Mouse (Mus musculus): ENCODE measurements around the gene Tpcn2. TPM values are rescaled to one million over a fixed set of nuclear protein-coding genes. Genes with fewer than 3 reads are reported as not detected.

Gene Tpcn2
- polyA plus RNA-seq, 1 experiment from 2014 or later: 9.1 TPM

- peaks cover 26% of the 10 kb centered on the region for H3K4me1 ChIP-seq
- no peaks in the 10 kb centered on the region for H3K27me3 ChIP-seq (replicated peaks)
- no peaks in the 10 kb centered on the region for H3K36me3 ChIP-seq
- H3K9me3 ChIP-seq: no peaks in the 10 kb centered on the region
- 82% methylated on average over 6 of the region's 6 CpGs for WGBS
- ATAC-seq (ENCODE audit: insufficient read depth, low FRiP score, low read depth): no peak
- H3K27ac ChIP-seq: no peak overlapping the region
- no peak overlapping the region for H3K4me3 ChIP-seq (replicated peaks)
- H3K4me2 ChIP-seq: no peak overlapping the region
- H3K9ac ChIP-seq: no peak overlapping the region
Measured at GRCm38 (mm10) chr7:145192836-145193235, 91.0 kb downstream of the Tpcn2 start.

- Histone ChIP-seq H3K27ac (no peak overlapping the region), H3K4me3 (replicated peaks) (no peak overlapping the region), H3K9ac (no peak overlapping the region)
Measured at GRCm38 (mm10) chr7:145190520-145190919, 93.3 kb downstream of the Tpcn2 start.

GRCm38 (mm10) chr7:145189342-145189741 lies 94.5 kb downstream of the Tpcn2 start:
- Histone ChIP-seq H3K4me2 (no peak overlapping the region), H3K4me3 (replicated peaks) (no peak overlapping the region), H3K27ac (no peak overlapping the region), H3K27me3 (replicated peaks) (no peaks in the 10 kb centered on the region), H3K4me1 (peaks cover 2% of the 10 kb centered on the region; the same call in 1 of the 2 replicates), H3K9me3 (no peaks in the 10 kb centered on the region), H3K36me3 (no peaks in the 10 kb centered on the region), H3K9ac (no peak overlapping the region)
- WGBS: 45% methylated on average over 8 of the region's 8 CpGs
- no peak for ATAC-seq (ENCODE audit: insufficient read depth, low FRiP score, low read depth)

More at GRCm38 (mm10) chr7:145190520-145190919, 93.3 kb downstream of the Tpcn2 start:
- H3K27me3 ChIP-seq (replicated peaks): no peaks in the 10 kb centered on the region
- H3K4me1 ChIP-seq: peaks cover 13% of the 10 kb centered on the region
- H3K4me2 ChIP-seq: no peak overlapping the region
- H3K36me3 ChIP-seq: no peaks in the 10 kb centered on the region
- H3K9me3 ChIP-seq: no peaks in the 10 kb centered on the region
- ATAC-seq (ENCODE audit: insufficient read depth, low FRiP score, low read depth): no peak

DNA sequence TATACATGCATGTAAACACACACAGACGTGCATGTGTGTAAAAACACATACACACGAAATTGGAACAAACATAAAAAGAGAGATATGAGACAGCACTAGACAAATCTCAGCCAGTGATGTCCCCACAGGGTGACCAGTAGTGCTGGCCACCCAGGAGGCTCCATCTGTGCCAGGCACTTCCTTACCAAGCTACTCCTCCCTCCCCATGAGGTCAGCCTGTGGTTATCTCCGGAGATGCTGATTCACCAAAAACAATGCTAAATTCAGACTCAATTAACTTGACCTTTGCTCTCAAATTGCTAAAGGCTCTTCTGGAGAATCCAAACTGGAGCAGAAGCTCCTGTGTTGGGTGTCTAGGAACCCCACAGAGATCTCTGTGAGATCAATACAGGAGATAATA lies 96.0 kb downstream of the Tpcn2 start:
- no peak for ATAC-seq (ENCODE audit: insufficient read depth, low FRiP score, low read depth)
- Histone ChIP-seq H3K36me3 (no peaks in the 10 kb centered on the region), H3K4me3 (replicated peaks) (no peak overlapping the region), H3K27me3 (replicated peaks) (no peaks in the 10 kb centered on the region), H3K27ac (no peak overlapping the region), H3K9me3 (no peaks in the 10 kb centered on the region), H3K9ac (no peak overlapping the region), H3K4me2 (no peak overlapping the region), H3K4me1 (no peaks in the 10 kb centered on the region)
- 51% methylated on average over 3 of the region's 3 CpGs for WGBS

GRCm38 (mm10) chr7:145182388-145182787 lies 101.4 kb downstream of the Tpcn2 start:
- no peak overlapping the region for H3K4me3 ChIP-seq (replicated peaks)

DNA sequence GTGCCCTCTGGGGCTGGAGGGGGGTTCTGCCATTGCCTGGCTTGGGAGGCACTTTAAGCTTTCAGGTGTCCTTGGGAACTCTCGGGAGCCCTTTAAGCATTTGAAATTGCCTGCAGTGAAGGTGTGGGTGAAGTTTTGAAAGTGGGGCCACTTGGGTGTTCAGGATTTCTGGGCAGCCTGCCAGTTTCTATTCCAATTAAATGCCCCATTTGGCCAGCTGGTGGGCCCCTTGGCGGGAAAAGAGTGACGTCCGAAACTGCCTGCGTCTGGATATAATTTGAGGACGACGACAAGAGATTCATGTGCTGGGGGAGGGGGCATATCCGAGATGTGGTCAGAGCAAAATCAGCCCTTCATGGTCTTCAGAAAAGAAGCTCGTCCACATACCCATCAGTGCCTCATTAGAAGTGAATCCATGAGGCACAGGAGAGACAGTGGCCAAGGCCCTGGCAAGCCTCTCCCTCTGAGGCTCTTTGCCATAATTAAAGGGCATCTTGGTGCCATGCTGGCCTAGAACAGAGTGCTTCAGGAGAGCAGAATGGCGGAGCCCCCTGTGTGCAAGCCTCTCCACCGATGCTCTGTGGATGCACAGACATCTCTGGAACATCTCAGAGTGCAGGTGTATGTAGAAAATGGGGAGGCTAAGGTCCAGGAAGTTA lies 102.3 kb downstream of the Tpcn2 start:
- Histone ChIP-seq H3K4me3 (replicated peaks) (no peak overlapping the region), H3K27me3 (replicated peaks) (no peaks in the 10 kb centered on the region), H3K9me3 (no peaks in the 10 kb centered on the region), H3K4me1 (peaks cover 8% of the 10 kb centered on the region; the same call in 1 of the 2 replicates), H3K4me2 (no peak overlapping the region), H3K27ac (no peak overlapping the region), H3K36me3 (no peaks in the 10 kb centered on the region), H3K9ac (no peak overlapping the region)
- 51% methylated on average over 11 of the region's 11 CpGs for WGBS
- no peak for ATAC-seq (ENCODE audit: insufficient read depth, low FRiP score, low read depth)

More at GRCm38 (mm10) chr7:145182388-145182787, 101.4 kb downstream of the Tpcn2 start:
- Histone ChIP-seq H3K9ac (no peak overlapping the region), H3K4me2 (no peak overlapping the region), H3K4me1 (peaks cover 8% of the 10 kb centered on the region; the same call in 1 of the 2 replicates), H3K27ac (no peak overlapping the region), H3K27me3 (replicated peaks) (no peaks in the 10 kb centered on the region), H3K36me3 (no peaks in the 10 kb centered on the region), H3K9me3 (no peaks in the 10 kb centered on the region)
- ATAC-seq (ENCODE audit: insufficient read depth, low FRiP score, low read depth): no peak
- 50% methylated on average over 4 of the region's 4 CpGs for WGBS

DNA sequence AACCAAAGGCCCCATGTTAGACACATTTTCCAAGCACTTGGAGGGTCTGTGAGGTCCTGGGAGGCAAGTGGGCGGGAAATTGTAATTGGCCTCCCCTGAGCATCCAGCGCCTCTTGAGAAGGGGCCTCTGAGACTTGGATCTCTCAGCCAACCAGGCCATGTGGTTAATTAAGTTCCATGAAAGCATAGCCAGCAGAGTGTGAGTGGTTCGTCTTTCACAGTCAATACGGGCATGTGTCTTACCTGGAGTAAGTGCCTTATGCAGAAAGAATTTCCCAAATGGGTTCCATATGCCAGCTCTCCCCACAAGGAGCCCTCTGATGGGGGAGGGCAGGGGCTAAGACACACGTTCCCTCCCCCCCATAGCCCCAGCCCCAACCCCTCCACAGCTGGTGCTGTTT lies 104.1 kb downstream of the Tpcn2 start:
- H3K27me3 ChIP-seq (replicated peaks): no peaks in the 10 kb centered on the region

DNA sequence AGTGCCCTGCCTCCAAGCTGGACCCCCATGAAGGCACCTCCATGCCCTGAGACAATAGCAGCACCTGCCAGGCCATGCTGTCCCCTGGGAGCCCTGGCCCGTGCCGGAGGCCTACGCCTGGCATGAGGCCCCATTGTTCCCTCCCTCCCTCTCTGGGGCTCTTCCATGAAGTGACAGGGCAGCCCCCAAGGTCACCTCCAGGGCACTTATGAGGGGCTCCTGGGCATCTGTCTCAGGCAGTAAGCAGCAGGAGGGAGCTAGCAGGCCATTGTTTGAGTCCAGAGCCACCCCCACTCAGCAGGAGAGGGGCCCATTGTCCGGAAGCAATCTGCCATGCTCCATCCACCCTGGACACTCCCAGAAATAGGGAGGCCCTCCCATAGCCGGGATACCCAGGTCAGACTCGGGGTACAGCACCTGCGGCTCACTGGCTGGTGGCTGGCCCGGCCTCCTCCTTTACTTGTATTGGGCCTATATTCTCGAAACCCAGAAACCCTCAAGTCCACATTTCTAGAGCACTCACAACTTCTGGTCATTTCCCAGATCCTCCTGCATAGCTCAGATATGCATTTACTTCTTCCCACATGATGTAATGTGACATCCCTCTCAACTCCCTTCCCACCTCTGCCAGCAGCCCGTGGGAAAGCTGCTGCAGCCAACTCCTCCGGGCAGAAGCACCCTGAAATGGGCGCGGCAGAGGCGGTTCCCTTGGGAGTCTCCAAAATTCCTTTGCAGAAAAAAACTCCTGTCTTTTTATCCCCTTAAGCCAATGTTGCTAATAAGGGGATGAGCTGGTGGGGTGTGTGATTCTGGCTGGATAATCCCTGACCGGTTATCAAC lies 106.8 kb downstream of the Tpcn2 start:
- 58% methylated on average over 15 of the region's 15 CpGs for WGBS
- H3K27me3 ChIP-seq (replicated peaks): no peaks in the 10 kb centered on the region
- no peak overlapping the region for H3K9ac ChIP-seq
- H3K9me3 ChIP-seq: no peaks in the 10 kb centered on the region
- H3K36me3 ChIP-seq: no peaks in the 10 kb centered on the region
- no peak for ATAC-seq (ENCODE audit: insufficient read depth, low FRiP score, low read depth)
- H3K27ac ChIP-seq: no peak overlapping the region
- H3K4me2 ChIP-seq: no peak overlapping the region
- no peak overlapping the region for H3K4me3 ChIP-seq (replicated peaks)
- H3K4me1 ChIP-seq: peaks cover 12% of the 10 kb centered on the region; the same call in 1 of the 2 replicates

More for the DNA sequence above, 104.1 kb downstream of the Tpcn2 start:
- WGBS: 41% methylated on average over 5 of the region's 5 CpGs
- 0 out of 2 replicates have a peak overlapping the region, but pooled peaks have one; percentile 31 for H3K27ac ChIP-seq
- peaks cover 8% of the 10 kb centered on the region; the same call in 1 of the 2 replicates for H3K4me1 ChIP-seq
- H3K9ac ChIP-seq: no peak overlapping the region
- no peaks in the 10 kb centered on the region for H3K9me3 ChIP-seq
- no peak overlapping the region for H3K4me3 ChIP-seq (replicated peaks)
- H3K4me2 ChIP-seq: no peak overlapping the region
- ATAC-seq (ENCODE audit: insufficient read depth, low FRiP score, low read depth): peak; percentile 16; the same call in 1 of the 2 replicates
- H3K36me3 ChIP-seq: no peaks in the 10 kb centered on the region

DNA sequence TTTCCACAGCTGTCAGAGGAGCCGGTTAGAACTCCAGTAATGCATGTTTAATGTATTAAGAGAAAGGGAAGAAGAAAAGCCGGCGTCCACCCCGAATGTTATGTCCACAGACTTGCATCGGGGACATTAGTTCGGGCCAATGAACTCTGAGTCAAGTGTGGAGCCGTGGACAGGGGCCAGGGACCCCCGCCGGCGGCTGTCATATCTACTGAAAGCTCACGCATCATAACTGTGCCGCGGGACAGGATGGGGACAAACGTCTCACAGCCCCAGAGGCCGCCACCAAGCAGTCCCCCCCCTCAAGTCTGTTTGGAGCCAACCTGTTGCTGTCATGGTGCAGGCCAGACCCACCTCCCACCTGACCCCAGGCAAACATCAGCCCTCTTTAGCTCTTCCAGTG lies 110.2 kb downstream of the Tpcn2 start:
- Histone ChIP-seq H3K9ac (no peak overlapping the region), H3K4me3 (replicated peaks) (no peak overlapping the region), H3K4me1 (peaks cover 4% of the 10 kb centered on the region; the same call in 1 of the 2 replicates), H3K36me3 (no peaks in the 10 kb centered on the region), H3K27ac (no peak overlapping the region), H3K9me3 (no peaks in the 10 kb centered on the region), H3K27me3 (replicated peaks) (no peaks in the 10 kb centered on the region), H3K4me2 (no peak overlapping the region)
- 56% methylated on average over 15 of the region's 15 CpGs for WGBS
- no peak for ATAC-seq (ENCODE audit: insufficient read depth, low FRiP score, low read depth)

GRCm38 (mm10) chr7:145173116-145173515 lies 110.7 kb downstream of the Tpcn2 start:
- Histone ChIP-seq H3K27ac (no peak overlapping the region), H3K36me3 (no peaks in the 10 kb centered on the region), H3K9ac (no peak overlapping the region), H3K9me3 (no peaks in the 10 kb centered on the region), H3K4me1 (peaks cover 4% of the 10 kb centered on the region; the same call in 1 of the 2 replicates), H3K4me2 (0 out of 2 replicates have a peak overlapping the region, but pooled peaks have one; percentile 7), H3K4me3 (replicated peaks) (no peak overlapping the region), H3K27me3 (replicated peaks) (no peaks in the 10 kb centered on the region)
- no peak for ATAC-seq (ENCODE audit: insufficient read depth, low FRiP score, low read depth)
- WGBS: 19% methylated on average over 12 of the region's 12 CpGs

- Histone ChIP-seq H3K9me3 (no peaks in the 10 kb centered on the region), H3K4me1 (peaks cover 4% of the 10 kb centered on the region; the same call in 1 of the 2 replicates), H3K9ac (no peak overlapping the region), H3K4me2 (no peak overlapping the region), H3K27me3 (replicated peaks) (no peaks in the 10 kb centered on the region), H3K4me3 (replicated peaks) (no peak overlapping the region), H3K27ac (no peak overlapping the region), H3K36me3 (no peaks in the 10 kb centered on the region)
- WGBS: 69% methylated on average over 3 of the region's 3 CpGs
- no peak for ATAC-seq (ENCODE audit: insufficient read depth, low FRiP score, low read depth)
Measured at GRCm38 (mm10) chr7:145169703-145170102, 114.1 kb downstream of the Tpcn2 start.

All from stomach, embryonic 15.5 days (tissue).